In the genomic region with DNA sequence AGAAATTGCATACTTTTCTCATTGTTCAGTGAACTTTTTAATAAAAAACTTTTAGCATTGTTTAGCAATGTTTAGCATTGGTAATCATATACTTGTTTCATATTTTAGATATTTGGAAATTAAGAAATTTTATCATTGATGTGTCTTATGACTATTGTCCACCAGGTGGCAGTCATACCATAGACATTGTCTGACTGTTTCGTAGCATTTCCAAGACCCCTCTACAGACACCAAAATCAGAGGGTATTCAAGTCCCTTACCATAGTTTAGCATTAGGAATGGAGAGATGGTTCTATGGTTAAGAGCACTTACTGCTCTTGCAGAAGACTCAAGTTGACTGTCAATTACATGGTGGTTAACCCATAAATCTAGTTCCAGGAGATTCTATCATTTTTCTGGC, we compare ENCODE assay signal across 9 mouse cellular contexts. TPM values are rescaled to one million over a fixed set of nuclear protein-coding genes. Genes with fewer than 3 reads are reported as not detected.
A peak's percentile ranks its signal among the peaks of the same experiment; 100 is the strongest.
DNase-seq lines count a peak whose midpoint lies in the region; ATAC-seq and TF ChIP-seq lines count a peak whose summit lies in the region.
"Had no signal": no experiment of that assay in that cellular context is flagged by ENCODE, and none has a peak within 500 bp of the region (broad histone marks: within the 10 kb centered on the region; RNA-seq: fewer than 3 reads in every experiment).

No protein-coding gene starts in this region.

- DNase-seq in gastrocnemius, adult 2 months = no peak
- no peak for DNase-seq in gastrocnemius, postnatal 4 days (ENCODE audit: low spot score in 2 of 2)
- DNase-seq in lung, postnatal 0 days (ENCODE audit: low spot score) = peak; percentile 35
- DNase-seq in lung, postnatal 4 days = no peak
- DNase-seq in c-Kit-positive CD71-positive TER-119-positive erythroid progenitor cells, embryonic 14.5 days (ENCODE audit: low spot score) = peak; percentile 6
- peak; percentile 79 for DNase-seq in retina, embryonic 14.5 days (ENCODE audit: low spot score)
- DNase-seq in gastrocnemius, postnatal 36 days = no peak

- H3K27ac ChIP-seq in gastrocnemius, adult 2 months = no peak overlapping the region
- no peak overlapping the region for H3K27ac ChIP-seq in lung, postnatal 0 days (ENCODE audit: low read length)
- H3K27ac ChIP-seq: limb, embryonic 13.5 days had no signal

- H3K9ac ChIP-seq in lung, postnatal 0 days (replicated peaks; ENCODE audit: low read depth) = no peak overlapping the region
- H3K9ac ChIP-seq: limb, embryonic 13.5 days had no signal

- no peak overlapping the region for H3K4me2 ChIP-seq in lung, postnatal 0 days (replicated peaks; ENCODE audit: low read depth, low read length)
- H3K4me2 ChIP-seq: limb, embryonic 13.5 days had no signal

- no peaks in the 10 kb centered on the region for H3K27me3 ChIP-seq in lung, postnatal 0 days (replicated peaks; ENCODE audit: insufficient read depth, low read length)
- H3K27me3 ChIP-seq: limb, embryonic 13.5 days had no signal

- TF ChIP-seq EP300 in lung, postnatal 0 days (IDR thresholded peaks at IDR 0.05) = no peak

- intact Hi-C loops in gastrocnemius, adult 2 months (cut with DNase I) = loop anchor here (5.0 kb wide), 1 partner anchor 754 kb away; no protein-coding TSS in a partner anchor
- intact Hi-C loops in gastrocnemius, postnatal 36 days (cut with DNase I) = loop anchor here (10.0 kb wide), 2 partner anchors 482 to 752 kb away; no protein-coding TSS in a partner anchor

- no peaks in the 10 kb centered on the region for H3K36me3 ChIP-seq in lung, postnatal 0 days (ENCODE audit: insufficient read depth, low read length)
- H3K36me3 ChIP-seq: limb, embryonic 13.5 days had no signal

- H3K9me3 ChIP-seq in lung, postnatal 0 days (ENCODE audit: low read length) = no peaks in the 10 kb centered on the region
- H3K9me3 ChIP-seq: limb, embryonic 13.5 days had no signal

- WGBS in lung, postnatal 0 days = 19% methylated on average over 1 of the region's 1 CpGs

- ATAC-seq in lung, postnatal 0 days = no peak
- no peak for ATAC-seq in inflammation-experienced regulatory T-cells, adult 6 months

- H3K4me3 ChIP-seq in gastrocnemius, adult 2 months = no peak overlapping the region
- no peak overlapping the region for H3K4me3 ChIP-seq in lung, postnatal 0 days (ENCODE audit: low read depth, low read length)
- H3K4me3 ChIP-seq: limb, embryonic 13.5 days had no signal

- peak; percentile 69 for TF ChIP-seq CTCF in gastrocnemius, adult 2 months (IDR thresholded peaks at IDR 0.05)
- TF ChIP-seq CTCF in lung, postnatal 0 days (IDR thresholded peaks at IDR 0.05) = peak; percentile 70

- H3K4me1 ChIP-seq in lung, postnatal 0 days (ENCODE audit: insufficient read depth, low read depth, low read length) = no peaks in the 10 kb centered on the region
- H3K4me1 ChIP-seq: limb, embryonic 13.5 days had no signal

RNA-seq across cellular contexts. Expression of gene Ppp4r3a, which starts 39.5 kb away (rescaled TPM):
- total RNA-seq in gastrocnemius, adult 2 months (2021) = 10 to 100 TPM; 19.9 to 20.6 TPM
- 10 to 100 TPM; 41.5 to 45.7 TPM for total RNA-seq in gastrocnemius, postnatal 4 days (2021)
- polyA plus RNA-seq in lung, postnatal 0 days (2015; fragmentation: Nextera tagmentation; extraction: Ambion mirVana) = 16.4 and 20.5 TPM in 2 replicates
- 10 to 100 TPM; 29.1 to 41.7 (median 32.4) TPM for polyA plus RNA-seq in inflammation-experienced regulatory T-cells, adult 6 months (2017; shearing (Covaris generic))
- total RNA-seq in gastrocnemius, postnatal 36 days (2021) = 10 to 100 TPM; 13.7 to 18.6 TPM

Comparison
In these comparisons a context has a peak if more than half of its experiments do, and no peak if none do; other contexts are left out.
1. DNase-seq: peak in lung, postnatal 0 days (single experiment), c-Kit-positive CD71-positive TER-119-positive erythroid progenitor cells, embryonic 14.5 days (single experiment) and retina, embryonic 14.5 days (single experiment); none in gastrocnemius, adult 2 months (single experiment), gastrocnemius, postnatal 4 days (0 of 2), lung, postnatal 4 days (0 of 2) and gastrocnemius, postnatal 36 days (0 of 2).